Mouse (Mus musculus) embryonic fibroblast, embryonic 13.5 days (primary cell): ENCODE results near the gene Glyctk. TPM values are rescaled to one million over a fixed set of nuclear protein-coding genes. Genes with fewer than 3 reads are reported as not detected.

Experiments used
- H3K27ac ChIP-seq: 2 replicates; pipeline ENCODE4 v1.5.1; 2012; ENCODE audit warnings: low read length, control low read depth, inconsistent platforms; ENCODE audit not compliant: insufficient read depth
- H3K4me1 ChIP-seq: 2 replicates; pipeline ENCODE4 v1.6.1; 2011; ENCODE audit warnings: low read length; ENCODE audit not compliant: control insufficient read depth, insufficient read depth
- H3K4me3 ChIP-seq: 2 replicates; pipeline ENCODE4 v1.5.1; 2011; ENCODE audit warnings: mild to moderate bottlenecking, control low read depth, low read length; ENCODE audit not compliant: insufficient read depth
- CTCF ChIP-seq: IDR thresholded peaks from 2 replicates; pipeline ENCODE4 v1.5.1; 2011; ENCODE audit warnings: mild to moderate bottlenecking, control low read depth, low read length, moderate library complexity, borderline replicate concordance; ENCODE audit not compliant: insufficient read depth
- POLR2A ChIP-seq: IDR thresholded peaks from 2 replicates; pipeline ENCODE4 v1.6.1; 2011; ENCODE audit warnings: low read depth, mild to moderate bottlenecking, control low read depth, low read length, moderate library complexity
- polyA plus RNA-seq: library from polyadenylated mRNA; stranded (reverse); fragments of >200 nt; gene quantifications from 2 replicates; pipeline ENCODE4 v1.2.4, GENCODE M21; 2011; ENCODE audit warnings: low read depth; ENCODE audit not compliant: missing spikeins, insufficient read length

The Glyctk gene
- polyA plus RNA-seq, 1 experiment: 1.2 TPM

GRCm38 (mm10) chr9:106126786-106127251 lies 31.1 kb downstream of the Glyctk start:
- Histone ChIP-seq H3K27ac (no peak overlapping the region), H3K4me1 (no peaks in the 10 kb centered on the region), H3K4me3 (no peak overlapping the region)
- TF ChIP-seq CTCF: no peak
- TF ChIP-seq POLR2A: no peak

- H3K4me1 ChIP-seq: no peaks in the 10 kb centered on the region
- no peak overlapping the region for H3K27ac ChIP-seq
- TF ChIP-seq CTCF (no peak; the same call in 1 of the 2 replicates), POLR2A (no peak)
- H3K4me3 ChIP-seq: no peak overlapping the region
Observed at GRCm38 (mm10) chr9:106123599-106123998, 34.3 kb downstream of the Glyctk start.

GRCm38 (mm10) chr9:106119075-106119474 lies 38.9 kb downstream of the Glyctk start:
- no peak overlapping the region for H3K4me3 ChIP-seq
- H3K27ac ChIP-seq: no peak overlapping the region
- H3K4me1 ChIP-seq: no peaks in the 10 kb centered on the region
- TF ChIP-seq POLR2A (no peak), CTCF (no peak)

- TF ChIP-seq POLR2A: no peak
- TF ChIP-seq CTCF: no peak
- no peaks in the 10 kb centered on the region for H3K4me1 ChIP-seq
- H3K4me3 ChIP-seq: no peak overlapping the region
- no peak overlapping the region for H3K27ac ChIP-seq
Observed at GRCm38 (mm10) chr9:106115801-106116424, 42.0 kb downstream of the Glyctk start.

- Histone ChIP-seq H3K27ac (no peak overlapping the region), H3K4me3 (no peak overlapping the region), H3K4me1 (no peaks in the 10 kb centered on the region)
- TF ChIP-seq CTCF: peak; percentile 98
- no peak for TF ChIP-seq POLR2A
Observed at GRCm38 (mm10) chr9:106112770-106113423, 45.0 kb downstream of the Glyctk start.

DNA sequence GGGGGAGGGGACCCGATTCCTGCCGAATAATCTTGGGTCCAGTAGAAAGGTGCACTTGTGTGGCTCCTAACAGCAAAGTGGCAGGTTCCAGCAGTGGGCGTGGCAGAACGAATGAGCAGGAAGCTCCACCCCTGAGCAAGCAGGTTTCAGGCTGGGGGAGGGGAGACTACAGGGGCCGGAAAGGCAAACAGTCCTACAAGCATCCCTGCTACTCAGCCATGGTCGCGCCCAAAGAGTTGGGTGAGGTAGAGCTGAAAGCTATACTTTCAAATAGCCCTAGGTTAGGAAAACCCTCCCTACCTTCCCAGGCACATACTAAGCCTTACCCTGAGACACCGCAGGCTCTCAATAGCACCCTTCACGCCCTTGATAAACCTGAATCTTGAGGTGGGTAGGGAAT lies 51.7 kb downstream of the Glyctk start:
- Histone ChIP-seq H3K4me3 (no peak overlapping the region), H3K27ac (no peak overlapping the region), H3K4me1 (no peaks in the 10 kb centered on the region)
- no peak for TF ChIP-seq CTCF
- TF ChIP-seq POLR2A: no peak

DNA sequence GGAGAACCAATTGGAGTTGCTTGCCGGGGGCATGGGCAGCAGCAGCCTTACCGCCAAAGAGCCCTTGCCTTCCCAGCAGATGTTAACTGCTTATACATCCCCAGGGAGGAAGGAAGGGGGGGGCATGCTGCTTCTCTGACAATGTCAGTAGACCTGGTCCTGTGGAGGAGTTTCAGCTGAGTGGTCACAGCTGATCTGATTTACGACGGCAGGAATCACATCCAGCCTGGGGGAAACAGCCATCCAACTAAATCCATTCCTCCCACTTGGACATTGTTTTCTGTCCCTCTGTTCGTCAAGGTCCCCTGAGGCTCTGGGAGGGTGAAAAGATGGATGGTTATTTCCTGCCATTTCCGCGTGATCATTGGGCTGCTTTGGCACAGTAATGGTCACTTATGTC lies 53.5 kb downstream of the Glyctk start:
- Histone ChIP-seq H3K4me3 (no peak overlapping the region), H3K4me1 (no peaks in the 10 kb centered on the region), H3K27ac (no peak overlapping the region)
- TF ChIP-seq CTCF (no peak), POLR2A (no peak)

Other genes with a start within 250 kb of the Glyctk start
- gene Col6a5, start 197.5 kb downstream of the Glyctk start, polyA plus RNA-seq: 0.39 TPM in 1 of 2 replicates, not detected in the other
- gene Col6a4, start 61.4 kb downstream of the Glyctk start, polyA plus RNA-seq: 0.50 and 1.4 TPM in 2 replicates
- gene Wdr82, start 12.8 kb upstream of the Glyctk start, polyA plus RNA-seq: 94.0 and 120 TPM in 2 replicates
- 30.9 and 31.7 TPM in 2 replicates for gene Ppm1m, start 41.6 kb upstream of the Glyctk start, polyA plus RNA-seq
- 16.7 and 17.6 TPM in 2 replicates for gene Twf2, start 45.0 kb upstream of the Glyctk start, polyA plus RNA-seq
- not detected in 2 replicates for gene Tlr9, start 64.5 kb upstream of the Glyctk start, polyA plus RNA-seq
- gene Alas1, start 90.5 kb upstream of the Glyctk start, polyA plus RNA-seq: 54.2 and 54.7 TPM in 2 replicates
- 9.4 and 12.0 TPM in 2 replicates for gene Poc1a, start 122.9 kb upstream of the Glyctk start, polyA plus RNA-seq
- 63.0 and 67.2 TPM in 2 replicates for gene Dusp7, start 210.5 kb upstream of the Glyctk start, polyA plus RNA-seq